Mouse (Mus musculus) urinary bladder, adult 2 months (tissue): ENCODE measurements around the gene Olfr3. TPM values are rescaled to one million over a fixed set of nuclear protein-coding genes. Genes with fewer than 3 reads are reported as not detected.

Source experiments
- DNase-seq: peaks from one replicate; pipeline ENCODE4 v3.0.0; 2022; ENCODE audit warnings: low spot score
- polyA plus RNA-seq: library from polyadenylated mRNA; depleted of rRNA; stranded (reverse); fragments of >200 nt; gene quantifications from 2 replicates; pipeline ENCODE4 v1.2.3, GENCODE M21; 2012; rRNA removed

The Olfr3 gene
- not detected in 2 replicates for polyA plus RNA-seq

DNA sequence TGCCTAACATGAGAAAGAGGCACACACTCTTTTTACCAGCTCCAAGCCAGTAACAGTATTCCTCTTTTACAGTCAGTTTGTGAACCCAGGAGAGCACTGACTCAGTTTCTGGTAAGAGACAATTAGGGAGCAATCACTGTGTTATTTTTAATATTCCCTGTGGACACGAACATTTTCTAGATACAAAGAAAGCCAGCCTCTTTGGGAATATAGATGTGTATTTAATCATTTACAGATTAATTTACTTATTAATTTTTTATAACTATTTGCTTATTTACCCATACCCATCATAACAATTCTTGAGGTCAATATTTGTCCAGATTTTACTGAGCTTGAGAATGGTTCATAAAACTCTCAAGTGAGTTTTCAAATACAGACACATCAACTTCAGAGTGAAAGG is at the start of gene Olfr3:
TSS of gene Olfr3 (minus strand) at position 101 of the 400 bp plus-strand sequence.
- DNase-seq, result no peak

DNA sequence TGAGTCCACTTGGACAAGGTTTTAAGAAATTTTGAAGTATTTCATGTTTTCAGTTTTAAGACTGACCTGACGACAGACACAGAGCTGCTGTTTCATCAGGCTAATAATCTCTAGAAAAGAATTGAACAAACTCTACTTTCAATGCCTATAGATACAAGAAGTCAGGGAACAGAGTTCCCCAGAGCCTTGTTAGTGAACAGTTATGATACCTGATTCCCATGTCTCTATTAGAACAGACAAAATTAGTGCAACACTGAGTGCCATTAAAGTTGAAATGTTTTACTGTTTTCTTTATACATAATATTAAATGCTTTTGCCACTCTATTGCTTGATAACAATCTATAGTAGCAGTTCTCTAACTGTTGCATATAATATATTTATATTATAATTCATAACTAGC is 45.7 kb upstream of the Olfr3 start, which contains the start of gene Olfr351:
TSS of gene Olfr351 (minus strand) at position 101 of the 400 bp plus-strand sequence.
- DNase-seq, result no peak

DNA sequence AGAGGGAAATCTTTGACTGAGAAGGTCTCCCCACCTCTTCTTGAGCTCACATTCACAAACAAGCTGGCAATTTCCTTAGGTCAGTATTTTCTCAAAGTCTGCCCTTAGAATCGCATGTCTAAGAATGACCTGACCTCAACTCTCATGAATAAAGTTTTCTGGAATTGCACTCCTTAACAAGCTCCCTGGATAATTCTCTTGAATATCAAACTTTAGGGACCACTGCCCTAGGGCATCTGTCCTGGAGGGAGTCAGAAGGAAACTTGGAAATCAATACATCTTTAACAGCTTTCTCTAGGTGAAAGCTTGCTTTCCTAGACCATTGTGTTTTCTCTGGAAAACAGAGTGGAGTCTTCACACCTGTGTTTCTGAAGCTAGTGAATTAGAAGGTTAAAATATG is 29.2 kb upstream of the Olfr3 start, which contains the start of gene Olfr350:
TSS of gene Olfr350 (plus strand) at position 301 of the 400 bp plus-strand sequence.
- DNase-seq, result no peak

DNA sequence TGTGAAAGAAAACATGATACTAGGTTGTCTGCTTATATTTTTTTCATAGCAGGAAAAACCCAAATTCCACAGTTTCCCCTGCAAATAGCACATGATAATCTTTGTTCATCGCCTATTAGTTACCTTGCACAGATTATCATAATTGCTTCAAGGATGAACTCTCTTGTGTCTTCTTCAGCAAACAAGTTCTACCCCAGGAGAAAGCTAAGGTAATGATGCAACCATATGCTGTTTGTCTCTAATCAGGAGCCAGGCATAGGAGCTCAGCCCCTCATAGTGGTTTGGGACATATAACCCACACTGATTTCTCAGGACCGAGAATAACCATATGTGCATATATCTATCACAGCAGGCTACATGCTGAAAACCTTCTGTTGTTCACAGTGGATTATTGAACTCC is 26.6 kb downstream of the Olfr3 start, which contains the start of gene Olfr50:
TSS of gene Olfr50 (plus strand) at position 301 of the 400 bp plus-strand sequence.
- no peak for DNase-seq

DNA sequence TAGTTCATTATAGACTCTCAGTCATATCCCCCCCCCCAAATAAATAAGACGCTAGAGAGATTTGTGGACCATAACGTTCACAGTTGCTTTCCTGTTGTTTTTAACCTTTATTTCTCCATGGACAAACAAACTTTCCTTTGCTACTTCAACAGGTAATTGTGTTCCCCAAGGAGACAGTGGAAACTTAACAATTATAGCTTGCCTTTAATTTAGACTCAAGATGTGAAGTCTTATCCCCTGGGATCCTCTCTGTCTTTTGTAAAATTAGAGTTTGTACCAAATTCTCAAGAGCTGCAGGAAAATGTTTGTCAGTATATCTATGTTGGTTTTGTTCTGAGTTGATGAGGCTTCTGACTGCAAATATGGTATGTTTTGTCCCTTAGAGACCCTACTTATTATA is 32.9 kb downstream of the Olfr3 start, which contains the start of gene Olfr348:
TSS of gene Olfr348 (plus strand) at position 301 of the 400 bp plus-strand sequence.
- no peak for DNase-seq

Other genes with a start within 250 kb of the Olfr3 start
- gene Olfr345, start 177.0 kb downstream of the Olfr3 start, polyA plus RNA-seq, result not detected in 2 replicates
- gene Olfr346, start 131.2 kb downstream of the Olfr3 start, polyA plus RNA-seq, result not detected in 2 replicates
- not detected in 2 replicates for gene Olfr347, start 85.1 kb downstream of the Olfr3 start, polyA plus RNA-seq
- not detected in 2 replicates for gene Olfr348, start 32.8 kb downstream of the Olfr3 start, polyA plus RNA-seq
- not detected in 2 replicates for gene Olfr50, start 26.5 kb downstream of the Olfr3 start, polyA plus RNA-seq
- not detected in 2 replicates for gene Olfr350, start 29.3 kb upstream of the Olfr3 start, polyA plus RNA-seq
- gene Olfr351, start 45.6 kb upstream of the Olfr3 start, polyA plus RNA-seq, result not detected in 2 replicates
- gene Olfr352, start 51.4 kb upstream of the Olfr3 start, polyA plus RNA-seq, result not detected in 2 replicates
- gene Olfr353, start 75.9 kb upstream of the Olfr3 start, polyA plus RNA-seq, result not detected in 2 replicates
- not detected in 2 replicates for gene Olfr354, start 88.6 kb upstream of the Olfr3 start, polyA plus RNA-seq
- not detected in 2 replicates for gene Olfr355, start 111.9 kb upstream of the Olfr3 start, polyA plus RNA-seq
- not detected in 2 replicates for gene Olfr356, start 120.1 kb upstream of the Olfr3 start, polyA plus RNA-seq
- not detected in 2 replicates for gene Olfr357, start 176.8 kb upstream of the Olfr3 start, polyA plus RNA-seq
- gene Olfr358, start 192.3 kb upstream of the Olfr3 start, polyA plus RNA-seq, result not detected in 2 replicates
- not detected in 2 replicates for gene Olfr360, start 248.7 kb upstream of the Olfr3 start, polyA plus RNA-seq